Mouse (Mus musculus): ENCODE data around the gene Atxn2l. TPM values are rescaled to one million over a fixed set of nuclear protein-coding genes. Genes with fewer than 3 reads are reported as not detected.

The Atxn2l gene
- polyA plus RNA-seq, 1 experiment = 666 TPM

DNA sequence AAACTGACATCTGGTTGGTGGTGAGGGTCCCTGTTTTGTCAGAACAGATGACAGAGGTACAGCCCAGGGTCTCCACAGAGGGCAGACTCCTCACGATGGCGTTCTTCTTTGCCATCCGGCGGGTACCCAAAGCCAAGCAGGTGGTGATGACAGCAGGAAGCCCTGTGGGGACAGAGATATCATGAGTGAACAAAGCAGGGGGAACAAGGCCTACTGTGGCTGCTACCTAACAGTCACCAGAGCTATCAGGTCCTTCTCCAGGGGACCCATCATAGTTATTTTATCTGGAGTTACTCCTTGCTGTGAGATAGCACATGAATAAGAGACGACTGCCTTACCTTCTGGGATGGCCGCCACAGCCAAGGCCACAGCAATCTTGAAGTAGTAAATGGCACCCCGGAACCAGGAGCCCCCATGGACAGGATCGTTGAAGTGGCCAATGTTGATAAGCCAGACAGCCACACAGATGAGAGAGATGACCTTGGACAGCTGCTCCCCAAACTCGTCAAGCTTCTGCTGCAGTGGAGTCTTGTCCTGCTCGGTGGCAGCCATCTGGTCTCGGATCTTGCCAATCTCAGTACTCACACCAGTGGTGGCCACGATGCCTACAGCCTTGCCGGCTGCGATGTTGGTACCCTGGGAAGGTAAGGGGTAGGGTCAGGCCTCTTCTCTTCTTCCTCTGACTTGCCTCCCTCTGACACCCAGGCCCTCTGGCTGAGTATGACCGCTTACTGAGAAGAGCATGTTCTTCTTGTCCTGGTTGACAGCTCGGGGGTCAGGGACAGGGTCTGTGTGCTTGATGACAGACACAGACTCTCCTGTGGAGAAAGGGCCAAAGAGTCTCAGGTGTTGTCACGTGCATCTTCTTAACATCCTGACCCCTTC is 46.6 kb downstream of the Atxn2l start:
- TF ChIP-seq CTCF (IDR thresholded peaks at IDR 0.05; ENCODE audit: control insufficient read depth, insufficient read depth, insufficient replicate concordance, low read depth, low read length) (no peak), POLR2A (IDR thresholded peaks at IDR 0.05; ENCODE audit: control insufficient read depth, low read depth, low read length) (no peak)
- Histone ChIP-seq H3K4me1 (ENCODE audit: control insufficient read depth, insufficient read depth, low read length) (peaks cover 2% of the 10 kb centered on the region; the same call in 1 of the 2 replicates), H3K27ac (ENCODE audit: control insufficient read depth, insufficient read depth, low read depth, low read length) (no peak overlapping the region), H3K4me3 (ENCODE audit: control insufficient read depth, low read depth, low read length) (no peak overlapping the region), H3K27me3 (ENCODE audit: control insufficient read depth, insufficient read depth, low read length) (no peaks in the 10 kb centered on the region), H3K36me3 (ENCODE audit: control insufficient read depth, insufficient read depth, low read length) (no peaks in the 10 kb centered on the region)

GRCm38 (mm10) chr7:126455242-126455641 is 48.0 kb downstream of the Atxn2l start:
- no peak overlapping the region for H3K27ac ChIP-seq (ENCODE audit: control insufficient read depth, insufficient read depth, low read depth, low read length)
- TF ChIP-seq POLR2A (IDR thresholded peaks at IDR 0.05; ENCODE audit: control insufficient read depth, low read depth, low read length) = no peak
- no peak for TF ChIP-seq CTCF (IDR thresholded peaks at IDR 0.05; ENCODE audit: control insufficient read depth, insufficient read depth, insufficient replicate concordance, low read depth, low read length)
- no peaks in the 10 kb centered on the region for H3K27me3 ChIP-seq (ENCODE audit: control insufficient read depth, insufficient read depth, low read length)
- no peak overlapping the region for H3K4me3 ChIP-seq (ENCODE audit: control insufficient read depth, low read depth, low read length)
- H3K4me1 ChIP-seq (ENCODE audit: control insufficient read depth, insufficient read depth, low read length) = peaks cover 2% of the 10 kb centered on the region; the same call in 1 of the 2 replicates
- H3K36me3 ChIP-seq (ENCODE audit: control insufficient read depth, insufficient read depth, low read length) = no peaks in the 10 kb centered on the region

- no peaks in the 10 kb centered on the region for H3K27me3 ChIP-seq (ENCODE audit: control insufficient read depth, insufficient read depth, low read length)
- no peak overlapping the region for H3K4me3 ChIP-seq (ENCODE audit: control insufficient read depth, low read depth, low read length)
- H3K27ac ChIP-seq (ENCODE audit: control insufficient read depth, insufficient read depth, low read depth, low read length) = no peak overlapping the region
- TF ChIP-seq POLR2A (IDR thresholded peaks at IDR 0.05; ENCODE audit: control insufficient read depth, low read depth, low read length) (no peak), CTCF (IDR thresholded peaks at IDR 0.05; ENCODE audit: control insufficient read depth, insufficient read depth, insufficient replicate concordance, low read depth, low read length) (no peak)
- peaks cover 2% of the 10 kb centered on the region; the same call in 1 of the 2 replicates for H3K4me1 ChIP-seq (ENCODE audit: control insufficient read depth, insufficient read depth, low read length)
- H3K36me3 ChIP-seq (ENCODE audit: control insufficient read depth, insufficient read depth, low read length) = no peaks in the 10 kb centered on the region
Observed at GRCm38 (mm10) chr7:126453861-126454260, 49.4 kb downstream of the Atxn2l start.

GRCm38 (mm10) chr7:126452244-126452643 is 51.0 kb downstream of the Atxn2l start:
- Histone ChIP-seq H3K27ac (ENCODE audit: control insufficient read depth, insufficient read depth, low read depth, low read length) (no peak overlapping the region), H3K4me3 (ENCODE audit: control insufficient read depth, low read depth, low read length) (no peak overlapping the region), H3K27me3 (ENCODE audit: control insufficient read depth, insufficient read depth, low read length) (no peaks in the 10 kb centered on the region), H3K36me3 (ENCODE audit: control insufficient read depth, insufficient read depth, low read length) (no peaks in the 10 kb centered on the region), H3K4me1 (ENCODE audit: control insufficient read depth, insufficient read depth, low read length) (peaks cover 2% of the 10 kb centered on the region; the same call in 1 of the 2 replicates)
- TF ChIP-seq CTCF (IDR thresholded peaks at IDR 0.05; ENCODE audit: control insufficient read depth, insufficient read depth, insufficient replicate concordance, low read depth, low read length) (no peak), POLR2A (IDR thresholded peaks at IDR 0.05; ENCODE audit: control insufficient read depth, low read depth, low read length) (no peak)

DNA sequence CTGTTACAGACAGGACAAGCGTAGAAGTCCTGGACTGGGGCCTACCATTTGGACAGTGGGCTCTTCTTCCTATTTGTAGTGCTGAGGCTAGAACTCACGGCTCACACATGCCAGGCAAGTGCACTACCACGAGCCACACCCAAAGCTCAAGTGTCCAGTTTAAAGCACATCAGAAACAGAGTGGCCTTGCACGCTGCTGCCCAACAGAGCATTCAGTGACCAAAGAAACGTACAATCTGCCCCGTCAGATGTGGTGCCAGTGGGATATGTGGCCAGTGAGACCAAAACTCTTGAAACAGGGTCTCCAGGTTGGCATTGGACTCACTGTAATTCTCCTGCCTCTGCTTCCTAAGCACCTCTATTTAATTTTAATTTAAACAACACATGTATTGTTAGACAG is 52.6 kb downstream of the Atxn2l start:
- TF ChIP-seq CTCF (IDR thresholded peaks at IDR 0.05; ENCODE audit: control insufficient read depth, insufficient read depth, insufficient replicate concordance, low read depth, low read length) (no peak), POLR2A (IDR thresholded peaks at IDR 0.05; ENCODE audit: control insufficient read depth, low read depth, low read length) (no peak)
- Histone ChIP-seq H3K4me3 (ENCODE audit: control insufficient read depth, low read depth, low read length) (no peak overlapping the region), H3K27ac (ENCODE audit: control insufficient read depth, insufficient read depth, low read depth, low read length) (no peak overlapping the region), H3K27me3 (ENCODE audit: control insufficient read depth, insufficient read depth, low read length) (no peaks in the 10 kb centered on the region), H3K36me3 (ENCODE audit: control insufficient read depth, insufficient read depth, low read length) (no peaks in the 10 kb centered on the region), H3K4me1 (ENCODE audit: control insufficient read depth, insufficient read depth, low read length) (peaks cover 2% of the 10 kb centered on the region; the same call in 1 of the 2 replicates)

GRCm38 (mm10) chr7:126449991-126450390 is 53.2 kb downstream of the Atxn2l start:
- TF ChIP-seq POLR2A (IDR thresholded peaks at IDR 0.05; ENCODE audit: control insufficient read depth, low read depth, low read length) (no peak), CTCF (IDR thresholded peaks at IDR 0.05; ENCODE audit: control insufficient read depth, insufficient read depth, insufficient replicate concordance, low read depth, low read length) (no peak)

GRCm38 (mm10) chr7:126448481-126448880 is 54.8 kb downstream of the Atxn2l start:
- Histone ChIP-seq H3K4me3 (ENCODE audit: control insufficient read depth, low read depth, low read length) (no peak overlapping the region), H3K27ac (ENCODE audit: control insufficient read depth, insufficient read depth, low read depth, low read length) (no peak overlapping the region), H3K4me1 (ENCODE audit: control insufficient read depth, insufficient read depth, low read length) (peaks cover 2% of the 10 kb centered on the region; the same call in 1 of the 2 replicates), H3K27me3 (ENCODE audit: control insufficient read depth, insufficient read depth, low read length) (no peaks in the 10 kb centered on the region), H3K36me3 (ENCODE audit: control insufficient read depth, insufficient read depth, low read length) (no peaks in the 10 kb centered on the region)
- TF ChIP-seq CTCF (IDR thresholded peaks at IDR 0.05; ENCODE audit: control insufficient read depth, insufficient read depth, insufficient replicate concordance, low read depth, low read length) (no peak), POLR2A (IDR thresholded peaks at IDR 0.05; ENCODE audit: control insufficient read depth, low read depth, low read length) (no peak)

More at GRCm38 (mm10) chr7:126449991-126450390, 53.2 kb downstream of the Atxn2l start:
- H3K4me1 ChIP-seq (ENCODE audit: control insufficient read depth, insufficient read depth, low read length) = peaks cover 2% of the 10 kb centered on the region; the same call in 1 of the 2 replicates
- no peak overlapping the region for H3K27ac ChIP-seq (ENCODE audit: control insufficient read depth, insufficient read depth, low read depth, low read length)
- H3K36me3 ChIP-seq (ENCODE audit: control insufficient read depth, insufficient read depth, low read length) = no peaks in the 10 kb centered on the region
- no peaks in the 10 kb centered on the region for H3K27me3 ChIP-seq (ENCODE audit: control insufficient read depth, insufficient read depth, low read length)
- H3K4me3 ChIP-seq (ENCODE audit: control insufficient read depth, low read depth, low read length) = no peak overlapping the region

Data from testis, adult 2 months (tissue).